Mouse (Mus musculus) MEL (cell line): ENCODE measurements around the gene Gipc3. TPM values are rescaled to one million over a fixed set of nuclear protein-coding genes. Genes with fewer than 3 reads are reported as not detected.

Source experiments
- DNase-seq: peaks from one replicate; pipeline ENCODE4 v3.0.0; 2011; ENCODE audit warnings: low read depth, low spot score
- H3K27ac ChIP-seq: 2 replicates; pipeline ENCODE4 v1.5.1; 2012; ENCODE audit warnings: low read depth, mild to moderate bottlenecking, control low read depth, low read length, moderate library complexity; ENCODE audit not compliant: control insufficient read depth
- H3K27me3 ChIP-seq, 2 experiments: fragments of 150-350 bp in 1 of 2; sonication (generic) in 1 of 2; 2 replicates each; pipeline ENCODE4 v1.6.1; 2012; ENCODE audit warnings: low read length in 2 of 2, mild to moderate bottlenecking in 2 of 2, improper control_type of control experiment in 1 of 2, moderate library complexity in 1 of 2; ENCODE audit not compliant: insufficient read depth in 2 of 2, control insufficient read depth in 1 of 2
- H3K36me3 ChIP-seq, 2 experiments: 2 replicates each; pipeline ENCODE4 v1.6.1; 2012 to 2014; ENCODE audit warnings: low read length in 2 of 2, improper control_type of control experiment in 1 of 2, inconsistent platforms in 1 of 2, mild to moderate bottlenecking in 1 of 2; ENCODE audit not compliant: insufficient read depth in 2 of 2, control insufficient read depth in 1 of 2
- H3K4me1 ChIP-seq, 2 experiments: fragments of 150-350 bp in 1 of 2; sonication (generic) in 1 of 2; 2 replicates each; pipeline ENCODE4 v1.6.1; 2012; ENCODE audit warnings: low read length in 2 of 2, improper control_type of control experiment in 1 of 2, mild to moderate bottlenecking in 1 of 2; ENCODE audit not compliant: insufficient read depth in 2 of 2, control insufficient read depth in 1 of 2
- H3K4me3 ChIP-seq, 2 experiments: fragments of 150-350 bp in 1 of 2; sonication (generic) in 1 of 2; 2 replicates each; pipeline ENCODE4 v1.5.1; 2012; ENCODE audit warnings: low read depth in 2 of 2, low read length in 2 of 2, mild to moderate bottlenecking in 2 of 2, moderate library complexity in 2 of 2, control low read depth in 1 of 2, improper control_type of control experiment in 1 of 2; ENCODE audit not compliant: control insufficient read depth in 1 of 2, insufficient read depth in 1 of 2
- H3K79me2 ChIP-seq: 2 replicates; pipeline ENCODE4 v1.6.1; 2012; ENCODE audit warnings: mild to moderate bottlenecking, low read length, moderate library complexity; ENCODE audit not compliant: control insufficient read depth, poor library complexity, insufficient read depth
- H3K9ac ChIP-seq: 2 replicates; pipeline ENCODE4 v1.6.1; 2012; ENCODE audit warnings: low read depth, mild to moderate bottlenecking, control low read depth, low read length, moderate library complexity; ENCODE audit not compliant: control insufficient read depth, poor library complexity, severe bottlenecking
- H3K9me3 ChIP-seq: fragments of 150-350 bp; sonication (generic); replicated peaks from 2 replicates; pipeline ENCODE4 v1.6.1; 2012; ENCODE audit warnings: mild to moderate bottlenecking, low read length, improper control_type of control experiment, moderate library complexity; ENCODE audit not compliant: insufficient read depth
- CTCF ChIP-seq, 3 experiments: IDR thresholded peaks in 2 of 3; conservative IDR thresholded peaks in 1 of 3; 2 replicates each; pipeline ENCODE4 v1.5.1; 2011 to 2012; ENCODE audit warnings: low read length in 3 of 3, low read depth in 2 of 3, mild to moderate bottlenecking in 2 of 3, improper control_type of control experiment in 1 of 3, inconsistent platforms in 1 of 3, mixed read lengths in 1 of 3, moderate library complexity in 1 of 3; ENCODE audit not compliant: control insufficient read depth in 1 of 3, insufficient read depth in 1 of 3, poor library complexity in 1 of 3, severe bottlenecking in 1 of 3
- E2F4 ChIP-seq: IDR thresholded peaks from 2 replicates; pipeline ENCODE4 v1.6.1; 2011; ENCODE audit warnings: low read depth, low read length, improper control_type of control experiment, borderline replicate concordance
- EP300 ChIP-seq, 2 experiments: IDR thresholded peaks; 2 replicates each; pipeline ENCODE4 v1.6.1; 2011; ENCODE audit warnings: improper control_type of control experiment in 2 of 2, low read length in 2 of 2, low read depth in 1 of 2, mild to moderate bottlenecking in 1 of 2
- ETS1 ChIP-seq: IDR thresholded peaks from 2 replicates; pipeline ENCODE4 v1.6.1; 2012; ENCODE audit warnings: low read depth, mild to moderate bottlenecking, inconsistent platforms, low read length, improper control_type of control experiment, moderate library complexity
- GABPA ChIP-seq: IDR thresholded peaks from 2 replicates; pipeline ENCODE4 v1.6.1; 2012; ENCODE audit warnings: low read depth, mild to moderate bottlenecking, inconsistent platforms, low read length, improper control_type of control experiment, moderate library complexity
- GATA1 ChIP-seq: IDR thresholded peaks from 2 replicates; pipeline ENCODE4 v1.6.1; 2011; ENCODE audit warnings: low read depth, low read length, improper control_type of control experiment
- MAX ChIP-seq: IDR thresholded peaks from 2 replicates; pipeline ENCODE4 v1.6.1; 2011; ENCODE audit warnings: low read length, improper control_type of control experiment
- MXI1 ChIP-seq: IDR thresholded peaks from 2 replicates; pipeline ENCODE4 v1.6.1; 2011; ENCODE audit warnings: mild to moderate bottlenecking, low read depth, low read length, improper control_type of control experiment
- POLR2A ChIP-seq, 2 experiments: IDR thresholded peaks; 2 replicates each; pipeline ENCODE4 v1.6.1; 2011 to 2012; ENCODE audit warnings: low read length in 2 of 2, mild to moderate bottlenecking in 2 of 2, control low read depth in 1 of 2, improper control_type of control experiment in 1 of 2, low read depth in 1 of 2, moderate library complexity in 1 of 2; ENCODE audit not compliant: control insufficient read depth in 1 of 2, insufficient read depth in 1 of 2, poor library complexity in 1 of 2
- SMC3 ChIP-seq: IDR thresholded peaks from 2 replicates; pipeline ENCODE4 v1.6.1; 2011; ENCODE audit warnings: low read depth, low read length, improper control_type of control experiment
- polyA plus RNA-seq, 2 experiments: library from polyadenylated mRNA; stranded (reverse) in 1 of 2; unstranded in 1 of 2; fragments of >175 nt in 1 of 2; fragments of >200 nt in 1 of 2; gene quantifications; 2 replicates each; pipeline versions ENCODE4 v1.2.1 to v1.2.4; 2012; ENCODE audit warnings: low replicate concordance in 2 of 2, low read depth in 1 of 2; ENCODE audit not compliant: insufficient read length in 2 of 2, insufficient read depth in 1 of 2, missing spikeins in 1 of 2
- total RNA-seq: library from RNA; depleted of rRNA; stranded (reverse); fragments of 300-350 nt; gene quantifications from 2 replicates; pipeline ENCODE4 v1.2.3, GENCODE M21; 2012

The Gipc3 gene
- total and polyA plus RNA-seq, 3 experiments: not detected

- TF ChIP-seq MXI1 (no peak), MAX (no peak), E2F4 (no peak), POLR2A (IDR thresholded peaks at IDR 0.05; ENCODE audit: control insufficient read depth in 1 of 2, insufficient read depth in 1 of 2, low read depth in 1 of 2, low read length in 2 of 2, poor library complexity in 1 of 2) (no peak)
- TF ChIP-seq, all 39 proteins: peak for 0
- Histone ChIP-seq H3K9me3 (no peaks in the 10 kb centered on the region), H3K36me3 (peaks cover 0 to 3% of the 10 kb centered on the region in 2 experiments; a peak in 2 of 4 replicates), H3K79me2 (peaks cover 4% of the 10 kb centered on the region; the same call in 1 of the 2 replicates), H3K27me3 (no peaks in the 10 kb centered on the region), H3K4me1 (peaks cover 11 to 13% of the 10 kb centered on the region in 2 experiments; a peak in 3 of 4 replicates), H3K4me3 (no peak overlapping the region), H3K27ac (no peak overlapping the region), H3K9ac (no peak overlapping the region)
- no peak for DNase-seq
Measured at GRCm38 (mm10) chr10:81346453-81347067, 3.5 kb upstream of the Gipc3 start.

GRCm38 (mm10) chr10:81345162-81345534 lies 2.1 kb upstream of the Gipc3 start:
- Histone ChIP-seq H3K4me3 (no peak overlapping the region), H3K9me3 (no peaks in the 10 kb centered on the region), H3K79me2 (peaks cover 4% of the 10 kb centered on the region; the same call in 1 of the 2 replicates), H3K9ac (no peak overlapping the region), H3K27me3 (no peaks in the 10 kb centered on the region), H3K27ac (no peak overlapping the region), H3K4me1 (peaks cover 8 to 13% of the 10 kb centered on the region in 2 experiments; a peak in 3 of 4 replicates)
- no peak for DNase-seq
- TF ChIP-seq SMC3 (no peak), ETS1 (peak; percentile 8; the same call in 1 of the 2 replicates), EP300 (IDR thresholded peaks at IDR 0.05; ENCODE audit: low read depth in 1 of 2, low read length in 2 of 2) (peak in 1 of 2 experiments; percentile 22; a peak in 1 of 4 replicates)
- TF ChIP-seq, all 39 proteins: peak for 2
- no peaks in the 10 kb centered on the region; a peak in 1 of 4 replicates for H3K36me3 ChIP-seq

GRCm38 (mm10) chr10:81344421-81345161 lies 1.5 kb upstream of the Gipc3 start:
- H3K4me3 ChIP-seq: peak overlapping the region in 1 of 2 experiments; percentile 9; a peak in 1 of 4 replicates
- no peak overlapping the region; the same call in 1 of the 2 replicates for H3K27ac ChIP-seq
- H3K4me1 ChIP-seq: peaks cover 8 to 11% of the 10 kb centered on the region in 2 experiments; a peak in 3 of 4 replicates
- TF ChIP-seq GABPA (no peak), ETS1 (peak; percentile 29; the same call in 1 of the 2 replicates), GATA1 (0 out of 2 replicates have a peak, but pooled peaks have one; percentile 18), SMC3 (peak; percentile 35), CTCF (IDR thresholded peaks at IDR 0.05 in 2 of 3, conservative IDR thresholded peaks at IDR 0.05 in 1 of 3; ENCODE audit: control insufficient read depth in 1 of 3, insufficient read depth in 1 of 3, low read depth in 2 of 3, low read length in 3 of 3, poor library complexity in 1 of 3, severe bottlenecking in 1 of 3) (peak in 2 of 3 experiments; percentile 33 to 44; a peak in 3 of 6 replicates)
- TF ChIP-seq, all 39 proteins: peak for 4
- H3K9ac ChIP-seq: no peak overlapping the region; the same call in 1 of the 2 replicates
- DNase-seq: peak; percentile 75
- H3K9me3 ChIP-seq: no peaks in the 10 kb centered on the region
- no peaks in the 10 kb centered on the region for H3K27me3 ChIP-seq
- H3K36me3 ChIP-seq: no peaks in the 10 kb centered on the region; a peak in 1 of 4 replicates
- no peaks in the 10 kb centered on the region for H3K79me2 ChIP-seq
